Mouse (Mus musculus) megakaryocyte, embryonic 14.5 days (primary cell): ENCODE measurements around the gene Nr1h4.

Experiments used
- FLI1 ChIP-seq: IDR thresholded peaks from 2 replicates; pipeline ENCODE4 v1.6.1; 2012; ENCODE audit warnings: low read length, inconsistent platforms, mixed read lengths
- GATA1 ChIP-seq: IDR thresholded peaks from 3 replicates; pipeline ENCODE4 v1.6.1; 2012; ENCODE audit warnings: mixed read lengths, low read length, inconsistent platforms, borderline replicate concordance

DNA sequence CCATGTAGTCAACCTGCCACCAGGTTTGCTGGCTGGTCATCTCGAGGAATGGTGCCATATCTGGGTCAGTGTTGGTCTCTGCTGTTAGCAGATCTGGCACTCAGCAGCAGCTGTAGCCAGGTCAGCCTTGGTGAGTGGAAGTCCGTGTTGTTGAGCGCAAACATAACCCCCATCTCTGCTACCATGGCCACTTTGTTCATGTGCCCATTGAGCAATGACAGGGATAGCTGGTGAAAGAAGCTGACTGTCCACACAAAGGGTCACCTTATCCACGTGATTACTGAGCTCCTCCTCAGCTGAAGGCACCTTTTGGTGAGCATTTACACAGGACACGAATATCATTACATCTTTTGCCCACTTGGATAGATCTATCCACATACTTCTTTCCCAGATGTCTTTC is 19.6 kb upstream of the Nr1h4 start:
- TF ChIP-seq FLI1 (no peak), GATA1 (no peak)
